ENCODE assay signal across 8 mouse cellular contexts in genomic region chr16:94743853-94744501, GRCm38 (mm10).
DNase-seq lines count a peak whose midpoint lies in the region; ATAC-seq and TF ChIP-seq lines count a peak whose summit lies in the region.

No protein-coding gene starts in this region.

- no peaks in the 10 kb centered on the region for H3K9me3 ChIP-seq in heart, embryonic 11.5 days (replicated peaks; ENCODE audit: control insufficient read depth, low read length)
- no peaks in the 10 kb centered on the region for H3K9me3 ChIP-seq in liver, postnatal 0 days (ENCODE audit: low read length)

- peak; percentile 22 for DNase-seq in thymus, postnatal 14 days
- DNase-seq in thymus, adult 2 months = no peak
- peak; percentile 43 to 44 for DNase-seq in cerebellum, postnatal 36 days
- peak; percentile 64 for DNase-seq in kidney, postnatal 10 days
- DNase-seq in liver, postnatal 0 days = peak; percentile 50
- DNase-seq in ovary, postnatal 14 days (ENCODE audit: low spot score) = peak; percentile 21

- peak overlapping the region; percentile 43 for H3K4me2 ChIP-seq in heart, embryonic 11.5 days
- H3K4me2 ChIP-seq in liver, postnatal 0 days (ENCODE audit: low read depth, low read length) = peak overlapping the region; percentile 56

- no peak for ATAC-seq in heart, embryonic 11.5 days (replicated peaks; ENCODE audit: insufficient number of reproducible peaks, low FRiP score, low TSS enrichment)
- ATAC-seq in liver, postnatal 0 days = peak; percentile 62
- ATAC-seq in erythroid progenitor cell, adult 5-6 weeks (replicated peaks; ENCODE audit: low FRiP score, poor library complexity, severe bottlenecking) = no peak

- no peak overlapping the region for H3K4me3 ChIP-seq in thymus, adult 2 months (ENCODE audit: control insufficient read depth, insufficient read depth, low read length)
- H3K4me3 ChIP-seq in heart, embryonic 11.5 days (ENCODE audit: low read depth, low read length) = peak overlapping the region; percentile 18; the same call in 1 of the 2 replicates
- no peak overlapping the region for H3K4me3 ChIP-seq in liver, postnatal 0 days (ENCODE audit: low read depth, low read length)

- WGBS in thymus, adult 2 months = 13% methylated on average over 11 of the region's 11 CpGs
- 1% methylated on average over 11 of the region's 11 CpGs for WGBS in heart, embryonic 11.5 days (ENCODE audit: insufficient replicate concordance)
- 6% methylated on average over 11 of the region's 11 CpGs for WGBS in liver, postnatal 0 days (ENCODE audit: insufficient replicate concordance)

- H3K9ac ChIP-seq in heart, embryonic 11.5 days (ENCODE audit: low read depth, low read length) = no peak overlapping the region
- H3K9ac ChIP-seq in liver, postnatal 0 days (replicated peaks) = no peak overlapping the region; the same call in 1 of the 2 replicates

- H3K27ac ChIP-seq in thymus, adult 2 months (ENCODE audit: control insufficient read depth, insufficient read depth, low read length) = no peak overlapping the region
- no peak overlapping the region for H3K27ac ChIP-seq in heart, embryonic 11.5 days (ENCODE audit: low read depth, low read length)
- H3K27ac ChIP-seq in liver, postnatal 0 days (ENCODE audit: low read depth) = no peak overlapping the region

- no peak for TF ChIP-seq POLR2A in thymus, adult 2 months (IDR thresholded peaks at IDR 0.05; ENCODE audit: control insufficient read depth, extremely low read depth, insufficient read depth, low read length, poor library complexity)

- H3K36me3 ChIP-seq in thymus, adult 2 months (ENCODE audit: control insufficient read depth, insufficient read depth, low read length) = no peaks in the 10 kb centered on the region
- H3K36me3 ChIP-seq in heart, embryonic 11.5 days (ENCODE audit: control insufficient read depth, insufficient read depth, low read length) = no peaks in the 10 kb centered on the region
- no peaks in the 10 kb centered on the region for H3K36me3 ChIP-seq in liver, postnatal 0 days (replicated peaks; ENCODE audit: insufficient read depth, low read length)

- H3K27me3 ChIP-seq in thymus, adult 2 months (ENCODE audit: control insufficient read depth, insufficient read depth, low read length) = no peaks in the 10 kb centered on the region
- H3K27me3 ChIP-seq in heart, embryonic 11.5 days (ENCODE audit: control insufficient read depth, insufficient read depth, low read length) = no peaks in the 10 kb centered on the region
- H3K27me3 ChIP-seq in liver, postnatal 0 days (ENCODE audit: insufficient read depth, low read length) = no peaks in the 10 kb centered on the region

- H3K4me1 ChIP-seq in thymus, adult 2 months (replicated peaks; ENCODE audit: control insufficient read depth, insufficient read depth, low read length) = peaks cover 6% of the 10 kb centered on the region; the same call in 1 of the 2 replicates
- H3K4me1 ChIP-seq in heart, embryonic 11.5 days (ENCODE audit: control insufficient read depth, insufficient read depth, low read length) = peaks cover 5% of the 10 kb centered on the region; the same call in 1 of the 2 replicates
- no peaks in the 10 kb centered on the region; the same call in 1 of the 2 replicates for H3K4me1 ChIP-seq in liver, postnatal 0 days (ENCODE audit: insufficient read depth)

- no peak for TF ChIP-seq EP300 in liver, postnatal 0 days (IDR thresholded peaks at IDR 0.05; ENCODE audit: low read depth)

- no peak for TF ChIP-seq CTCF in thymus, adult 2 months (IDR thresholded peaks at IDR 0.05; ENCODE audit: borderline replicate concordance, control insufficient read depth, extremely low read depth, insufficient read depth, low read length, poor library complexity)
- TF ChIP-seq CTCF in liver, postnatal 0 days (IDR thresholded peaks at IDR 0.05; ENCODE audit: low read depth) = peak; percentile 60
